Mouse (Mus musculus) forebrain, embryonic 11.5 days (tissue): ENCODE results near the gene Zfp263. TPM values are rescaled to one million over a fixed set of nuclear protein-coding genes. Genes with fewer than 3 reads are reported as not detected.

Experiments used
- ATAC-seq: fragments of 200-750 bp; cut with Nextera tagmentation; replicated peaks from 2 replicates; pipeline ENCODE4 v1.8.0; 2017; ENCODE audit warnings: moderate TSS enrichment; ENCODE audit not compliant: low FRiP score
- DNase-seq: peaks from one replicate; pipeline ENCODE4 v3.0.0-alpha.2; 2017; ENCODE audit warnings: low spot score
- H3K27ac ChIP-seq: fragments of 300-500 bp; sonication (generic); 2 replicates; pipeline ENCODE4 v1.5.1; 2014; ENCODE audit warnings: low read depth, low read length
- H3K27me3 ChIP-seq: fragments of 300-500 bp; sonication (generic); 2 replicates; pipeline ENCODE4 v1.6.1; 2014; ENCODE audit warnings: mild to moderate bottlenecking, low read length, mixed read lengths; ENCODE audit not compliant: control insufficient read depth, insufficient read depth
- H3K36me3 ChIP-seq: fragments of 300-500 bp; sonication (generic); 2 replicates; pipeline ENCODE4 v1.6.1; 2014; ENCODE audit warnings: mild to moderate bottlenecking, low read length, moderate library complexity, mixed read lengths; ENCODE audit not compliant: control insufficient read depth, insufficient read depth
- H3K4me1 ChIP-seq: fragments of 300-500 bp; sonication (generic); replicated peaks from 2 replicates; pipeline ENCODE4 v1.6.1; 2014; ENCODE audit warnings: low read length, mixed read lengths; ENCODE audit not compliant: control insufficient read depth, insufficient read depth
- H3K4me2 ChIP-seq: fragments of 300-500 bp; sonication (generic); 2 replicates; pipeline ENCODE4 v1.6.1; 2014; ENCODE audit warnings: low read depth, mild to moderate bottlenecking, low read length, moderate library complexity, mixed read lengths; ENCODE audit not compliant: severe bottlenecking
- H3K4me3 ChIP-seq: fragments of 300-500 bp; sonication (generic); 2 replicates; pipeline ENCODE4 v1.5.1; 2014; ENCODE audit warnings: low read depth, low read length
- H3K9ac ChIP-seq: fragments of 300-500 bp; sonication (generic); 2 replicates; pipeline ENCODE4 v1.6.1; 2014; ENCODE audit warnings: low read length
- H3K9me3 ChIP-seq: fragments of 300-500 bp; sonication (generic); 2 replicates; pipeline ENCODE4 v1.6.1; 2016; ENCODE audit warnings: low read length, mixed read lengths; ENCODE audit not compliant: control insufficient read depth
- polyA plus RNA-seq: library from polyadenylated mRNA; unstranded; fragments of >200 nt; fragmentation: Nextera tagmentation; extraction: Ambion mirVana; gene quantifications from 2 replicates; pipeline ENCODE4 v1.2.1, GENCODE M21; 2014

The Zfp263 gene
- polyA plus RNA-seq, 1 experiment from 2014 or later, result 42.6 TPM

- DNase-seq, result no peak
- Histone ChIP-seq H3K27ac (no peak overlapping the region), H3K27me3 (no peaks in the 10 kb centered on the region), H3K4me1 (no peaks in the 10 kb centered on the region), H3K9me3 (no peaks in the 10 kb centered on the region), H3K9ac (no peak overlapping the region), H3K4me2 (no peak overlapping the region), H3K4me3 (no peak overlapping the region), H3K36me3 (no peaks in the 10 kb centered on the region)
- no peak for ATAC-seq
These were observed 37.3 kb downstream of the Zfp263 start for GRCm38 (mm10) chr16:3781237-3781636.

DNA sequence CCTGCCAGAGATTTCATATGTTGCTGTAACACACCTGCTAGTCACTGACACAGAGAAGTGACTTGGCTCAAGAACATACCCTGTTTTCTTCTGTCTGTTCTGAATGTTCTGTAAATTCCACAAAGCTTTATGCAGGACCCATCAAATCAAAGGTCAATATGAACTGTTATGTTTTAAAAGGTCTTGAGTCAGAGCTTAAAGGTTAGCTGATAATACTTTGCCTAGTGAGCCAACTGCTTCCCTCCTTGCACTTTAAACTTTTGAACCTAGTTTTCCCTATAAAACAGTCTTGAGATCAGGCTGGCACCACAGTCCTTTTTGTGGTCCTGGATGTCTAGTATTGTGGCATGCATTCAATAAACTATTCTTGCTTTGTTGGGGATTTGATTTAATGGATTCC, 44.5 kb downstream of the Zfp263 start:
- Histone ChIP-seq H3K27ac (no peak overlapping the region), H3K4me3 (no peak overlapping the region), H3K4me2 (no peak overlapping the region), H3K9me3 (no peaks in the 10 kb centered on the region), H3K9ac (no peak overlapping the region), H3K36me3 (no peaks in the 10 kb centered on the region), H3K4me1 (no peaks in the 10 kb centered on the region), H3K27me3 (no peaks in the 10 kb centered on the region)
- DNase-seq (no peak), ATAC-seq (no peak)

Other genes with a start within 250 kb of the Zfp263 start
- gene Olfr161, start 153.1 kb upstream of the Zfp263 start, polyA plus RNA-seq, result not detected in 2 replicates
- not detected in 2 replicates for gene Mefv, start 26.0 kb upstream of the Zfp263 start, polyA plus RNA-seq
- 0.21 and 0.33 TPM in 2 replicates for gene Olfr15, start 86.8 kb downstream of the Zfp263 start, polyA plus RNA-seq
- gene Zfp174, start 103.2 kb downstream of the Zfp263 start, polyA plus RNA-seq, result 1.2 and 1.4 TPM in 2 replicates
- 64.8 and 74.1 TPM in 2 replicates for gene Naa60, start 128.3 kb downstream of the Zfp263 start, polyA plus RNA-seq
- 8.0 and 9.0 TPM in 2 replicates for gene Zfp597, start 140.5 kb downstream of the Zfp263 start, polyA plus RNA-seq
- 1.7 and 2.0 TPM in 2 replicates for gene Gm20695, start 140.6 kb downstream of the Zfp263 start, polyA plus RNA-seq
- gene 1700037C18Rik, start 164.6 kb downstream of the Zfp263 start, polyA plus RNA-seq, result 6.3 and 7.3 TPM in 2 replicates
- gene Cluap1, start 164.7 kb downstream of the Zfp263 start, polyA plus RNA-seq, result 23.6 and 24.7 TPM in 2 replicates
- gene Nlrc3, start 232.5 kb downstream of the Zfp263 start, polyA plus RNA-seq, result 0.71 and 0.99 TPM in 2 replicates